Mouse (Mus musculus) embryonic facial prominence, embryonic 12.5 days (tissue): ENCODE measurements at regions not wholly inside any gene's neighbourhood (a gene's known extent, or its start where the extent isn't known, plus 50 kb on each side); places are given as distances from the start of the nearest gene placed in this dataset.

ENCODE experiments used
- ATAC-seq: fragments of 200-750 bp; cut with Nextera tagmentation; 2 replicates; pipeline ENCODE4 v1.8.0; 2017; ENCODE audit not compliant: insufficient number of reproducible peaks, insufficient read depth, low FRiP score, low TSS enrichment
- H3K27ac ChIP-seq: fragments of 300-500 bp; sonication (generic); 2 replicates; pipeline ENCODE4 v1.5.1; 2016; ENCODE audit warnings: mild to moderate bottlenecking
- H3K27me3 ChIP-seq: fragments of 300-500 bp; sonication (generic); 2 replicates; pipeline ENCODE4 v1.6.1; 2016; ENCODE audit warnings: mild to moderate bottlenecking, moderate library complexity
- H3K36me3 ChIP-seq: fragments of 300-500 bp; sonication (generic); 2 replicates; pipeline ENCODE4 v1.6.1; 2016; ENCODE audit warnings: mild to moderate bottlenecking
- H3K4me1 ChIP-seq: fragments of 300-500 bp; sonication (generic); 2 replicates; pipeline ENCODE4 v1.6.1; 2016
- H3K4me2 ChIP-seq: fragments of 300-500 bp; sonication (generic); replicated peaks from 2 replicates; pipeline ENCODE4 v1.6.1; 2016; ENCODE audit warnings: mild to moderate bottlenecking, moderate library complexity
- H3K4me3 ChIP-seq: fragments of 300-500 bp; sonication (generic); 2 replicates; pipeline ENCODE4 v1.5.1; 2016; ENCODE audit warnings: mild to moderate bottlenecking
- H3K9ac ChIP-seq: fragments of 300-500 bp; sonication (generic); 2 replicates; pipeline ENCODE4 v1.6.1; 2016; ENCODE audit warnings: mild to moderate bottlenecking, moderate library complexity
- H3K9me3 ChIP-seq: fragments of 300-500 bp; sonication (generic); 2 replicates; pipeline ENCODE4 v1.6.1; 2016; ENCODE audit warnings: mild to moderate bottlenecking, moderate library complexity
- WGBS: fragments of 180-500 bp; shearing (Covaris S2); methylation state at CpG from one replicate; pipeline ENCODE4 v1.1.7; 2016; 5-methylcytosine and 5-hydroxymethylcytosine counted together

DNA sequence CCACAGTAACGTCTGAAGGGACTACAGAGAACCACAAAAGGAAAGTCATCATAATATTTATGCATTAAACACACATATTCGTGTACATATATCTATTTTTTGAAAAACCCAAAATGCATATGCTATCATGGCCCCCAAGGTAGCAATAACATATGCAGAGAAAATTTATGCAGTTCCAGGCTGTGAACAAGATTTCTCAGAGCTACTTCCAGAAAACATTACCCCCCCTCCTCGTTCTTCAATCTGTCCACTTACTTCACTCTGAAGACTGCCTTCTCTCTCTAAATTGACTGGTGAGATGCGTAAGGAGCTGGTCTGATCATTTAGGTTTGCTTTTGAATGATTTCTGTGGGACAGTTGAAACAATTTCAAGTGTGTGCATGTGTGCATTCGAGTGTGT lies 369.3 kb upstream of the Zeb2 start:
- ATAC-seq, result no peak
- no peaks in the 10 kb centered on the region for H3K36me3 ChIP-seq
- no peak overlapping the region for H3K4me2 ChIP-seq
- H3K9me3 ChIP-seq, result no peaks in the 10 kb centered on the region
- H3K4me3 ChIP-seq, result no peak overlapping the region
- whole genome bisulfite sequencing, result 84% methylated on average over 5 of the region's 5 CpGs
- no peaks in the 10 kb centered on the region for H3K4me1 ChIP-seq
- H3K27ac ChIP-seq, result no peak overlapping the region
- H3K27me3 ChIP-seq, result no peaks in the 10 kb centered on the region
- H3K9ac ChIP-seq, result no peak overlapping the region

DNA sequence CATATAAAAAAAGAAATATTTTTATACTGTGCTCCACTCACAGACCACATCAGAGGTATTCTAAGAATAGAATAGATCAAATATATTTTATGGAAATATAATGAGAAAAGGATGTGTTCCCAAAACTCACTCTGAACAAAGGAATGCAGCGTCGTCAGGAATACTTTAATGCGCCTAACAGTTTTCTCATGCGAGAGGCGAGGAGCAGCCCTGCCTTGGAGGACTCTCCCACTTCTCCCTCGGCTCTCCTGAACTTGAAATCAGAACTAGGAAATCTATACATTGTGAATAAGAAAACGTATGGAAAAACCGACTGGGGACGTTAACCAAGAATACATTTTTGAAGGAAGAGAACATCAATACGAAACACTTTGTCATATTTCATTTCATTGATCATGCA lies 368.3 kb upstream of the Zeb2 start:
- WGBS, result 62% methylated on average over 10 of the region's 10 CpGs

DNA sequence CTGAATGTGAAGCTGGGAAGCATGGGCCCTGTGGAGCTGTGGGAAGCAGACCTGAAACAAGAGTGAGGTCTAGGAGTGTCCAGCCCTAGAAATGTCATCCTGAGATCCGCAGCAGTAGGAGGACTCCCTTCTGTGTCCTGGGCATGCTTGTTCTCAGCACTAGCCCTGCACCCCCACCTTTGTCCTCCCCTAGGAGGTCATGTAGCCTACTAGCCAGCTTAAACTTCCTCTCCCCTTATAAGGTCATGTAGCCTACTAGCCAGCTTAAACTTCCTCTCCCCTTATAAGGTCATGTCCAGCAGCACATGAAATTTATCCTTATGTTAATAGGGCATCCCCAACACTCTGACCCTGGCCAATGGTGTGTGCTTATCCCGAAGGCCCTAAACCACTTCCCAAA lies 363.5 kb upstream of the Zeb2 start:
- H3K9ac ChIP-seq, result no peak overlapping the region
- no peak overlapping the region for H3K4me3 ChIP-seq
- H3K4me1 ChIP-seq, result no peaks in the 10 kb centered on the region
- H3K27ac ChIP-seq, result no peak overlapping the region
- H3K4me2 ChIP-seq, result no peak overlapping the region
- H3K9me3 ChIP-seq, result no peaks in the 10 kb centered on the region
- no peaks in the 10 kb centered on the region for H3K27me3 ChIP-seq
- H3K36me3 ChIP-seq, result no peaks in the 10 kb centered on the region
- 85% methylated on average over 2 of the region's 2 CpGs for WGBS
- no peak for ATAC-seq

More for the DNA sequence above, 368.3 kb upstream of the Zeb2 start:
- Histone ChIP-seq H3K4me1 (no peaks in the 10 kb centered on the region), H3K4me3 (no peak overlapping the region), H3K36me3 (no peaks in the 10 kb centered on the region), H3K9me3 (no peaks in the 10 kb centered on the region), H3K4me2 (no peak overlapping the region), H3K9ac (no peak overlapping the region), H3K27me3 (no peaks in the 10 kb centered on the region), H3K27ac (0 out of 2 replicates have a peak overlapping the region, but pooled peaks have one; percentile 12)
- ATAC-seq, result no peak

DNA sequence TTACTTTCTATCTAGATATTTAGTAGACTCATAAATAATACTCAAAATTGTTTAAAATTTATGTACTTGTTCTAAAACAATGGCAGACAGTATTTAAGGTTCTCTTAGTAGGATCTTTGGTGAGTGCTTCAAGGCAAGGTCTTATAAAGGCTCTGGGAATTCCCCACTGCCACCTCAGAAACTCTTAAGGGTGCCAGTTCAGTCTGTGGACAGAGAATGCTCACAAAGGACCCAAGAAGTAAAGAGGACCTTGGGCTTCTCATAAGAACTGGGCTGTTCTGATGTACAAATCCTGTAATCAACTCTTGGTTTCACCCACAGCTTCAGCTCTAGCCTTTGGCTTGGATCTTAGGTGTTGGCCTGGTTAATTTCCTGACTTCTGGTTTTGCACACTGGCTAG lies 358.8 kb upstream of the Zeb2 start:
- ATAC-seq, result no peak
- H3K36me3 ChIP-seq, result no peaks in the 10 kb centered on the region
- no peaks in the 10 kb centered on the region for H3K9me3 ChIP-seq
- no peak overlapping the region for H3K27ac ChIP-seq
- H3K4me1 ChIP-seq, result no peaks in the 10 kb centered on the region
- no peak overlapping the region for H3K4me3 ChIP-seq
- no peak overlapping the region for H3K4me2 ChIP-seq
- no peaks in the 10 kb centered on the region for H3K27me3 ChIP-seq
- no peak overlapping the region for H3K9ac ChIP-seq

DNA sequence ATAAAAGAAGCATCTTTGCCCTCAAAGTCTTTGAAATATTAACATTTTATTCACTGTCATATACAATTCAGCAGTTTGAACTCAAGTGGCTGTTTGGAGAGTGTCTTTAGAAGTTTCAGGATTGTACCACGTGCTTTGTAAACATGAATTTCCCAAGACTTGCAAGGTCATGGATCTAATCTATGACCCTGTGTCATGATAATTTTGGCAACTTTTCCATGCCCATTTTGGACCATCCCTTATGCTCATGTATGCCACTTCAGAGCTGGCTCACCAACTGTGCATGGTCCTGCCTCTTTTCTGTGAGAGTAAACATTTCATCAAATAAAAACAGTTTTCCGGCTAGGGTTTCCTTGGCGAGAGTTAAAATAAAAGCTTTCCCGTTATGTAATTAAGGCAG lies 347.1 kb upstream of the Zeb2 start:
- no peaks in the 10 kb centered on the region for H3K9me3 ChIP-seq
- H3K36me3 ChIP-seq, result no peaks in the 10 kb centered on the region
- 82% methylated on average over 4 of the region's 4 CpGs for WGBS

DNA sequence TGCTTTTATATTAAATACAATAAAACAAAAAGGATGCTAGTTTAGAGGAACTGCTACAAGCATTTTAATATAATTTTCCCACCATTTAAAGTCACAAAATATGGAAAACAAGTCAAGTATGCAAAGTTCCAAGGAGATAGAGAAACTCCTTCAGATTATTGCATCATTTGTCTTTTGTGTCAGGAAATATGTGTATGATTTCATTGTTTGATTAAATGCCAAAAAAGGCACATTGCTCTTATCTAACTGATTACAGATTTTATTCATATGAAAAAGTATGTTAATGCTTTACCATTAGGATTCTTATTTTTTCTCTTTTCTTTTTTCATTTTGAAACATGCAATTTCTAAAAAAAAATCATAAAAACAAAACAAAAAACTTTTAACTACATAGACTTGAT lies 342.2 kb upstream of the Zeb2 start:
- ATAC-seq, result no peak
- Histone ChIP-seq H3K4me3 (no peak overlapping the region), H3K27me3 (no peaks in the 10 kb centered on the region), H3K4me1 (no peaks in the 10 kb centered on the region), H3K27ac (no peak overlapping the region), H3K9me3 (no peaks in the 10 kb centered on the region), H3K9ac (no peak overlapping the region), H3K36me3 (no peaks in the 10 kb centered on the region), H3K4me2 (no peak overlapping the region)

More for the DNA sequence above, 347.1 kb upstream of the Zeb2 start:
- Histone ChIP-seq H3K27ac (no peak overlapping the region), H3K4me2 (no peak overlapping the region), H3K4me3 (no peak overlapping the region), H3K4me1 (no peaks in the 10 kb centered on the region), H3K27me3 (no peaks in the 10 kb centered on the region), H3K9ac (no peak overlapping the region)
- no peak for ATAC-seq

DNA sequence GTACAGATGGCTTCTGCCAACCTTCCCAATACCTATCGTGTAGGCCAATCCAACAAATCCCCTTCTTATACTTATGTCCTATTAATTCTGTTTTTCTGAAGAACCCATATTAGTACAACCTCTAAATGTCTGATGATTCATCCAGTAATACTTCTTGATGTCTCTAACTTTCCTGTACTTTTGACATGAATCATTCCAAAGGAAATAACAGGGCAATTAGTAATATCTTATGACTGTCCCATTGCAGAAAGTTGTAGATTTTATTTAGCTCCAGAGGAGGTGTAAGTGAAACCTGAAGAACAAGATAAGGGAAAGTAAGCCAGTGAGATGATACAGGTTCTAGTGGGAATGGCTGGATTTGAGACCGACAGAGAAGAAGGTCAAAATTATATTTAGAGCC lies 337.6 kb upstream of the Zeb2 start:
- Histone ChIP-seq H3K4me3 (no peak overlapping the region), H3K27ac (no peak overlapping the region), H3K36me3 (no peaks in the 10 kb centered on the region), H3K27me3 (no peaks in the 10 kb centered on the region), H3K4me1 (no peaks in the 10 kb centered on the region), H3K9me3 (no peaks in the 10 kb centered on the region), H3K9ac (no peak overlapping the region), H3K4me2 (no peak overlapping the region)
- ATAC-seq, result no peak
- 96% methylated on average over 2 of the region's 2 CpGs for WGBS

DNA sequence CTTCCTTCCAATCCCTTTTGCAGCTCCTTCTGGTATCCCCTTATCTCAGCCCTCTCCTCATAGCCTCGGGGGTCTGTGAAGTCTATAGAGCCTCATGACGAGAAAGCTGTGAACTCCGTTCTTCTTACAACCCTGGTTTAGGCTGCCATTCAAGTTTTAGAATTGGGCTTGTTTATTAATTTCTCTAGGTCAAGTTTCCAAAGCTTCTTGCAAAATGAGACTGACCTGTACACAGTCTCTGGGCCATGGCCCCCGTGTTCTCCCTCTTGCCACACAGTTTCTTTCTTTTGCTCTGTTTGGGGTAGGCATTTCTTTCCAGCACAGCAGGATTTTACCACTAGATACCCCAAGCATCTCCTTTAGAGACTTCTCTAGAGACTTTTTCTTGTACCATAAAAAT lies 322.0 kb upstream of the Zeb2 start:
- Histone ChIP-seq H3K27me3 (no peaks in the 10 kb centered on the region), H3K4me3 (no peak overlapping the region), H3K36me3 (no peaks in the 10 kb centered on the region), H3K4me1 (peaks cover 7% of the 10 kb centered on the region; the same call in 1 of the 2 replicates), H3K4me2 (no peak overlapping the region), H3K9ac (no peak overlapping the region), H3K9me3 (no peaks in the 10 kb centered on the region), H3K27ac (no peak overlapping the region)
- WGBS, result 43% methylated on average over 4 of the region's 4 CpGs
- ATAC-seq, result no peak

DNA sequence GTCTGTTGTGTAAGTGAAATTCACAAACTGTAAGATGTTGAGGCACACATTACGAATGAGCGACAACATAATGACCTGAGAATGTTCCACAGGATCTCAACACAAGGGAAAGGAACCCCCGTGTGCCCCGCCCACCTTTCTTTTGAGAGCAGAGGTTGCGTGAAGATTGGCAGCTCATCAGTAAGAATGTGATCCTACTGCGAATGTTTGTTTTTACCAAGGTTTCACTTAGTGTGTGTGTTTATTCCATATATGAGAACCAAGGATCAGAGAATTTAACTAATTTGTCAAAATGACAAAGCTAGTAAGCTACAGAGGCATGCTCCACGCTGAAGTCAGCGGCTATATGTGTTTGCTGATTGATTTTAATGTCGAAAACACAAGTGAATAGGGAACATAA lies 321.5 kb upstream of the Zeb2 start:
- no peaks in the 10 kb centered on the region for H3K9me3 ChIP-seq
- no peaks in the 10 kb centered on the region for H3K27me3 ChIP-seq
- WGBS, result 70% methylated on average over 9 of the region's 9 CpGs
- H3K4me1 ChIP-seq, result peaks cover 7% of the 10 kb centered on the region; the same call in 1 of the 2 replicates
- no peak for ATAC-seq
- H3K27ac ChIP-seq, result no peak overlapping the region
- no peak overlapping the region for H3K4me2 ChIP-seq
- H3K4me3 ChIP-seq, result no peak overlapping the region
- no peak overlapping the region for H3K9ac ChIP-seq
- H3K36me3 ChIP-seq, result no peaks in the 10 kb centered on the region

DNA sequence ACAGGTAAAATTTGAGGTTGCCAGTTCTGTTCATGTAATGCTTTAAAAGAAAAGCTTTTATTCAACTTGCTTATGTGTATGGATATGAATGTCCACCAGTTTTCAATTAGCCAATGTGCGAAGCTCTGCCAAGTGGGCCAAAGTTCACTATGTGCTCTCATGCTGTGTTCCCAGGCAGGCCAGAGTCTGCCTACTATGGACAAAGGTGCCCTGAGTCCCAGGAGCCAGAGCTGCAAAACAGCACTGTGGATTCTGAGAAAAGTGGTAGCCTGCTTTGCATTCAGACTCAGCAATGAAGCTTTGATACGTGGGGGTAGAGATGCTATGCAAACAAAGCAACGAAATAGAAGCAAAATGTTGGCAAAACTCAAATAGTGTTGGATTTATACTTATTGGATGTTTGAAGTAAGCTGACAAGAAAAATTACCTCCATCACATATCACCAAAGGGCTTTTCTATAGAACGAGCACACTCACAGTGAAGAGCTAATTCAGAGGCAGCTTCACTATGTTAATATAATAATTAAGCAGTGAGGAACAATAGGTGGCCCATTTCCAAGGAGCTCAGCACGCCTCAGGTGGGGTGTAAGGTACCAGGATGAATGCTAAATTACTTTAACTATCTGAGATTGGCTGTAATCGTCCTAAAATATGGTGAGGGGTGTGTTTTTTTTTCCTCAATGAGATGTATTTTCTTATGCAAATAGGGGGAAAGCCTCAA lies 318.2 kb upstream of the Zeb2 start:
- Histone ChIP-seq H3K27me3 (no peaks in the 10 kb centered on the region), H3K9ac (no peak overlapping the region), H3K4me3 (no peak overlapping the region), H3K4me1 (peaks cover 7% of the 10 kb centered on the region; the same call in 1 of the 2 replicates), H3K36me3 (no peaks in the 10 kb centered on the region), H3K27ac (no peak overlapping the region), H3K9me3 (no peaks in the 10 kb centered on the region), H3K4me2 (no peak overlapping the region)
- ATAC-seq, result no peak
- 48% methylated on average over 6 of the region's 6 CpGs for WGBS

DNA sequence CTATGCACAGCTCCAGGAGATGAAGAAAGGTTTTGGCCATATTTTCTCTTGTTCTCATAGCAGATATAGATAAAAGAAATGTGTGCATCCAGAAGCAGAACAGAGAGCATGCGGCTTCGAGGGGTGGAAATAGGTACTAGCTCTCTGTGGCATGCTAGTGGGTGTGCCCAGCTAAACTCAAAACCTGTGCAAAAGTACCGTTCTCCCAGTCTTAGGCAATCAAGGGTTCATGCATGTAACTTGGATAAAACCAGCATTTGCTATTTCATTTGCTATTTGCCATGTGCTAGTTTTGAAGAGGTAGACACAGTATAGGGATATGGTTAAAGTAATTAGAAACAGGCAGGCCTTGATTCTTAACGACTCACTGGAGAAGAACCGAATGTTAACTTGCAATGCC lies 317.6 kb upstream of the Zeb2 start:
- no peaks in the 10 kb centered on the region for H3K27me3 ChIP-seq
- no peak overlapping the region for H3K4me2 ChIP-seq
- no peaks in the 10 kb centered on the region for H3K36me3 ChIP-seq
- no peak overlapping the region for H3K4me3 ChIP-seq
- 52% methylated on average over 5 of the region's 5 CpGs for WGBS
- H3K4me1 ChIP-seq, result peaks cover 7% of the 10 kb centered on the region; the same call in 1 of the 2 replicates
- no peak overlapping the region for H3K9ac ChIP-seq
- H3K9me3 ChIP-seq, result no peaks in the 10 kb centered on the region
- no peak overlapping the region for H3K27ac ChIP-seq
- no peak for ATAC-seq

DNA sequence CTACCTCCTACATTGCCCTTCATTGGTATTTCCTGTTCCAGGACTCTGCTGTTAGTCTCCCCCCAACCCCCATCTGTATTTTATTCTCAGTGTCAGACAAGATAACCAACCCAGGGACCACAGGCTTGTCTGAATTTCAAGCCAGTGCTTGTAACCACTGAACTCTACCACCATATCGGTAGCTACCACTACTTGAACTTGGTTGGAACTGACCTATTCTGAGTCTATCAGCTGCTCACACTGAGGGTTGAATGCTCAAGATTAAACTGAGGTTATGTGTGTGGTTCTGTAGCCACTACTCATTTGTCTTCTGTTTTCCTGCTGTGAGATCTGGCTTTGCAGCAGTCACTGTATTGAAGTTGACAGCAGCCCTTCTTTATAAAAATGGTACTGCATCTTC lies 317.0 kb upstream of the Zeb2 start:
- Histone ChIP-seq H3K36me3 (no peaks in the 10 kb centered on the region), H3K27me3 (no peaks in the 10 kb centered on the region), H3K4me3 (no peak overlapping the region), H3K27ac (no peak overlapping the region), H3K9ac (no peak overlapping the region), H3K4me2 (no peak overlapping the region), H3K4me1 (peaks cover 7% of the 10 kb centered on the region; the same call in 1 of the 2 replicates), H3K9me3 (no peaks in the 10 kb centered on the region)
- 89% methylated on average over 1 of the region's 1 CpGs for WGBS
- no peak for ATAC-seq
